Mouse (Mus musculus) T-helper 17 cell (primary cell): Measurements from ENCODE around the gene Adora3.

Experiments used
- in situ Hi-C, 2 experiments: fragments of 300-600 bp; cut with MboI, MseI; formaldehyde crosslinking; loops; 1 replicate in 1 of 2; 2 replicates in 1 of 2; pipeline ENCODE4 v1.15.1; 2025; ENCODE audit warnings: high pct_unique_total_duplicates in 2 of 2

The Adora3 gene

GRCm38 (mm10) chr3:105870558-105870957 is at the start of gene Adora3, which contains the start of gene Tmigd3:
Gene Adora3, plus strand, starts transcription at chr3:105870858.
Gene Tmigd3, plus strand, starts transcription at chr3:105870903.
- in situ Hi-C loops, result loop anchor here in 1 of 2 experiments (10.0 kb wide), 1 partner anchor 2004 kb away; the partner anchor contains the start of gene Eps8l3

- in situ Hi-C loops, result no loop called here
These were observed 49.2 kb upstream of the Adora3 start for GRCm38 (mm10) chr3:105821504-105821903.

- in situ Hi-C loops, result no loop called here
These were observed 47.0 kb upstream of the Adora3 start for GRCm38 (mm10) chr3:105823609-105824008.

- in situ Hi-C loops, result no loop called here
These were observed 46.6 kb upstream of the Adora3 start for GRCm38 (mm10) chr3:105824103-105824502.

- in situ Hi-C loops, result no loop called here
These were observed 46.0 kb upstream of the Adora3 start for GRCm38 (mm10) chr3:105824704-105825103.

- in situ Hi-C loops, result no loop called here
These were observed 45.0 kb upstream of the Adora3 start for GRCm38 (mm10) chr3:105825501-105826161.

GRCm38 (mm10) chr3:105831584-105831983 is 39.1 kb upstream of the Adora3 start:
- in situ Hi-C loops, result loop anchor here in 1 of 2 experiments (5.0 kb wide), 1 partner anchor 46 kb away; no protein-coding TSS in a partner anchor

- in situ Hi-C loops, result no loop called here
These were observed 34.8 kb upstream of the Adora3 start for GRCm38 (mm10) chr3:105835875-105836274.

GRCm38 (mm10) chr3:105836883-105837282 is 33.8 kb upstream of the Adora3 start:
- in situ Hi-C loops, result no loop called here

GRCm38 (mm10) chr3:105838655-105839054 is 32.0 kb upstream of the Adora3 start:
- in situ Hi-C loops, result no loop called here

GRCm38 (mm10) chr3:105839836-105840235 is 30.8 kb upstream of the Adora3 start:
- in situ Hi-C loops, result no loop called here

- in situ Hi-C loops, result no loop called here
These were observed 24.2 kb upstream of the Adora3 start for GRCm38 (mm10) chr3:105846294-105847069.

GRCm38 (mm10) chr3:105853781-105854180 is 16.9 kb upstream of the Adora3 start:
- in situ Hi-C loops, result loop anchor here in 1 of 2 experiments (5.0 kb wide), 1 partner anchor 471 kb away; no protein-coding TSS in a partner anchor

- in situ Hi-C loops, result loop anchor here in 1 of 2 experiments (5.0 kb wide), 1 partner anchor 472 kb away; no protein-coding TSS in a partner anchor
These were observed 15.9 kb upstream of the Adora3 start for GRCm38 (mm10) chr3:105854786-105855185.

GRCm38 (mm10) chr3:105857513-105857912 is 13.1 kb upstream of the Adora3 start:
- in situ Hi-C loops, result no loop called here

GRCm38 (mm10) chr3:105861747-105862366 is 8.8 kb upstream of the Adora3 start:
- in situ Hi-C loops, result no loop called here

GRCm38 (mm10) chr3:105864123-105864522 is 6.5 kb upstream of the Adora3 start:
- in situ Hi-C loops, result no loop called here

GRCm38 (mm10) chr3:105865122-105865521 is 5.5 kb upstream of the Adora3 start:
- in situ Hi-C loops, result no loop called here

- in situ Hi-C loops, result no loop called here
These were observed 2.5 kb upstream of the Adora3 start for GRCm38 (mm10) chr3:105868135-105868534.

GRCm38 (mm10) chr3:105872034-105872433 is 1.4 kb downstream of the Adora3 start:
- in situ Hi-C loops, result loop anchor here in 1 of 2 experiments (10.0 kb wide), 1 partner anchor 2003 kb away; the partner anchor contains the start of gene Eps8l3

GRCm38 (mm10) chr3:105872579-105872978 is 1.9 kb downstream of the Adora3 start:
- in situ Hi-C loops, result loop anchor here in 1 of 2 experiments (10.0 kb wide), 1 partner anchor 2002 kb away; the partner anchor contains the start of gene Eps8l3
